Mouse (Mus musculus) cerebellum, adult 2 months (tissue): ENCODE results near the gene Tspan9. TPM values are rescaled to one million over a fixed set of nuclear protein-coding genes. Genes with fewer than 3 reads are reported as not detected.
A peak's percentile ranks its signal among the peaks of the same experiment; 100 is the strongest.

ENCODE experiments used
- DNase-seq, 2 experiments: peaks; one replicate each; pipeline ENCODE4 v3.0.0; 2021
- H3K27ac ChIP-seq: fragments of 200-500 bp; 2 replicates; pipeline ENCODE4 v1.5.1; 2012; ENCODE audit warnings: low read length, control low read depth, inconsistent platforms; ENCODE audit not compliant: insufficient read depth
- H3K27me3 ChIP-seq: fragments of 200-500 bp; 2 replicates; pipeline ENCODE4 v1.6.1; 2012; ENCODE audit warnings: inconsistent platforms, mild to moderate bottlenecking, low read length, moderate library complexity; ENCODE audit not compliant: control insufficient read depth, insufficient read depth
- H3K4me1 ChIP-seq: fragments of 200-500 bp; 2 replicates; pipeline ENCODE4 v1.6.1; 2011; ENCODE audit warnings: low read length; ENCODE audit not compliant: control insufficient read depth, insufficient read depth
- H3K4me3 ChIP-seq: fragments of 200-500 bp; replicated peaks from 2 replicates; pipeline ENCODE3; 2011; ENCODE audit warnings: mild to moderate bottlenecking, low read depth, low read length, control low read depth; ENCODE audit not compliant: insufficient read depth
- CTCF ChIP-seq: fragments of 200-500 bp; IDR thresholded peaks from 2 replicates; pipeline ENCODE4 v1.5.1; 2011; ENCODE audit warnings: low read depth, mild to moderate bottlenecking, control low read depth, low read length, moderate library complexity, borderline replicate concordance; ENCODE audit not compliant: insufficient read depth
- POLR2A ChIP-seq: fragments of 200-500 bp; IDR thresholded peaks from 2 replicates; pipeline ENCODE4 v1.6.1; 2011; ENCODE audit warnings: low read length, control low read depth, borderline replicate concordance; ENCODE audit not compliant: insufficient read depth
- WGBS: fragments of 180-500 bp; shearing (Covaris S2); methylation state at CpG from one replicate; pipeline ENCODE4 v1.1.7; 2018; 5-methylcytosine and 5-hydroxymethylcytosine counted together
- polyA plus RNA-seq: library from polyadenylated mRNA; depleted of rRNA; stranded (reverse); fragments of >200 nt; gene quantifications from 2 replicates; pipeline ENCODE4 v1.2.3, GENCODE M21; 2012

Tspan9 gene
- polyA plus RNA-seq, 1 experiment = 303 TPM

DNA sequence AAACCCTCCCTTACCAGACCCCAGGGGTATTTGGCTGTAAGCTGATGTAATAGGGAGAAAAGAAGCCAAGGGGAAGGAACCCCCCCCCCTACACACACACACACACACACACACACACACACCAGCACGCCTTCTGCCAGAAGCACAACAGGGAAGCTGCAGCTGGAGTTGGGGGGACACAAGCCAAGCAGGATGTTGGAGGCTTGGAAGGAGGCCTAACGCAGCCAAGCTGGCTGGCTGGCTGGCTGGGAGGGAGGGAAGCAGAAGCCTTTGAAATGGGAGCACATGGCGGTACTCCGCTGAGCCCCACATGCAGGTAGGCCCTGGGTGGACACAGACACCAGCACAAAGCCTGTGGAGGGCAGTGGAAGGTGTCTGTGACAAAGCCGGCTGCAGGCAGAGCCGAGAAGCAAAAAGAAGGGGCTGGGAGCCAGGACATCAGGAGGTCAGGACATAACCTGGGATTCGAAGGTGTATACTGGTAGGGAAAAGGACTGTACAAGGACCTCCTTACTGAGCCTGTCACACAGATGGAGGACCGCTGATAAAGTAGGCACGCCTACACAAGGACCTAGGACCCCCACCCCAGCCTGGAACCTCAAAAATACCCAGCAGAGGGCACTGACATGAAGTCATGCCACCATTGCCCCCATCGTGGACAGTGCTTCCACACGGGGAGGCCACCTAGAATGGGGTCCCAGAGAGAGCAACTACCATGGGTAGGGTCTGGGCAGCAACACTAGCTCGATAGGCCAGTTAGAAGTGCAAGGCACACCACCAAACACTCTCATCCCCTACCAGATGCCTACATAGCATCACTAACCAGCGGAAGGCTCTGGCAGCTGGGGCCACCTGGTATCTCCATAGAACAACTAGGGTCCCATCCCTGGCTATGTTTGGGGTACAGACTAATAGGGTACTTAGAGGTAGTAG, 53.4 kb downstream of the Tspan9 start:
- DNase-seq = peak; percentile 52 to 54
- WGBS = 62% methylated on average over 13 of the region's 13 CpGs
- Histone ChIP-seq H3K27ac (no peak overlapping the region), H3K4me1 (peaks cover 52% of the 10 kb centered on the region), H3K4me3 (no peak overlapping the region), H3K27me3 (no peaks in the 10 kb centered on the region)
- TF ChIP-seq CTCF = no peak
- no peak for TF ChIP-seq POLR2A

DNA sequence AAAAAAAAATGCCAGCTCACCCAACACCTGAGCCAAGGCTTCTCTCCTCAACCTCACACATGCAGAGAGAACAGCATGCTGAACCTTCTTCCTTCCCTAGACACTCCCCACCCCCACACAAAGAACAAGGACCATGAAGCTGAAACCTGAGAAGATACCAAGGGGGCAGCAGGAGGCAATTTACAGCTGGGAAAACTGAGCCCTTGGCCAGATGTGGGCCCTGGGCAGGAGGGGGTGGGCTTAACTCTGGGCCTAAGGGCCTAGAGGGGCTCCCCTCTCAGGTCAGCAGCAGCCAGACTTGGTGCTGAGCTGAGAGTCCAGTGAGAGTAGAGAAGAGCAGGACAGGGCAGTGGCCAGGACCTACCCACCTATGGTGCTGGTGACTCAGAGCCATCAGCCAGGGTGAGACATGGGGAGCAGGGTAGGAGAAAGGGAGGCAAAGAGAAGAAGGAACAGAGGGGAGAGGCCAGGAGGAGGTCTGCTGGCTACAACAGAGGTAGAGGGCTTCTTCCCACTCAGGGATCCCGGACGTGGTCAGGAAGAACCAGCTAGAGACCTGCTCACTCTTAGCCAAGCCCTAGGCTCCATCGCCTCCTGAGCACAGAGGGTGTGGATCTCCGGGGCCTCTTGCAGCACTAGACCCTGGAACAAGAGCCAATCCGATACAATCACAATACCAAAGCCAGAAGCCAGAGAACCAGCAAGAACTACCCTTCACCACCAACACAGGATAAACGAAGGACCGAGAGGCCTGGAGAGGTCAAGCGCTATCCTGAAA, 54.5 kb downstream of the Tspan9 start:
- 80% methylated on average over 8 of the region's 8 CpGs for WGBS
- peaks cover 43% of the 10 kb centered on the region for H3K4me1 ChIP-seq
- no peaks in the 10 kb centered on the region for H3K27me3 ChIP-seq
- no peak for TF ChIP-seq POLR2A
- no peak for TF ChIP-seq CTCF
- no peak overlapping the region for H3K27ac ChIP-seq
- H3K4me3 ChIP-seq = no peak overlapping the region
- DNase-seq = peak; percentile 30 to 47

GRCm38 (mm10) chr6:128085488-128086066, 57.8 kb downstream of the Tspan9 start:
- Histone ChIP-seq H3K27me3 (no peaks in the 10 kb centered on the region), H3K4me3 (no peak overlapping the region), H3K27ac (no peak overlapping the region), H3K4me1 (peaks cover 52% of the 10 kb centered on the region)
- WGBS = 84% methylated on average over 9 of the region's 9 CpGs
- TF ChIP-seq CTCF = no peak
- no peak for TF ChIP-seq POLR2A
- DNase-seq = no peak

GRCm38 (mm10) chr6:128083305-128083704, 60.1 kb downstream of the Tspan9 start:
- H3K4me1 ChIP-seq = peaks cover 53% of the 10 kb centered on the region
- no peaks in the 10 kb centered on the region for H3K27me3 ChIP-seq
- no peak for TF ChIP-seq POLR2A
- no peak for TF ChIP-seq CTCF
- H3K27ac ChIP-seq = peak overlapping the region; percentile 92
- WGBS = 26% methylated on average over 11 of the region's 11 CpGs
- no peak overlapping the region for H3K4me3 ChIP-seq
- DNase-seq = peak; percentile 47 to 58

GRCm38 (mm10) chr6:128081781-128082180, 61.6 kb downstream of the Tspan9 start:
- Histone ChIP-seq H3K27ac (peak overlapping the region; percentile 92), H3K27me3 (no peaks in the 10 kb centered on the region), H3K4me3 (no peak overlapping the region), H3K4me1 (peaks cover 53% of the 10 kb centered on the region)
- DNase-seq = peak; percentile 60 to 70
- 24% methylated on average over 5 of the region's 5 CpGs for WGBS
- TF ChIP-seq CTCF (no peak), POLR2A (no peak)

GRCm38 (mm10) chr6:128081293-128081692, 62.1 kb downstream of the Tspan9 start:
- DNase-seq = peak; percentile 94 to 99
- Histone ChIP-seq H3K4me3 (no peak overlapping the region), H3K27me3 (no peaks in the 10 kb centered on the region), H3K4me1 (peaks cover 56% of the 10 kb centered on the region), H3K27ac (peak overlapping the region; percentile 35)
- TF ChIP-seq CTCF (no peak), POLR2A (no peak)
- 6% methylated on average over 8 of the region's 8 CpGs for WGBS

DNA sequence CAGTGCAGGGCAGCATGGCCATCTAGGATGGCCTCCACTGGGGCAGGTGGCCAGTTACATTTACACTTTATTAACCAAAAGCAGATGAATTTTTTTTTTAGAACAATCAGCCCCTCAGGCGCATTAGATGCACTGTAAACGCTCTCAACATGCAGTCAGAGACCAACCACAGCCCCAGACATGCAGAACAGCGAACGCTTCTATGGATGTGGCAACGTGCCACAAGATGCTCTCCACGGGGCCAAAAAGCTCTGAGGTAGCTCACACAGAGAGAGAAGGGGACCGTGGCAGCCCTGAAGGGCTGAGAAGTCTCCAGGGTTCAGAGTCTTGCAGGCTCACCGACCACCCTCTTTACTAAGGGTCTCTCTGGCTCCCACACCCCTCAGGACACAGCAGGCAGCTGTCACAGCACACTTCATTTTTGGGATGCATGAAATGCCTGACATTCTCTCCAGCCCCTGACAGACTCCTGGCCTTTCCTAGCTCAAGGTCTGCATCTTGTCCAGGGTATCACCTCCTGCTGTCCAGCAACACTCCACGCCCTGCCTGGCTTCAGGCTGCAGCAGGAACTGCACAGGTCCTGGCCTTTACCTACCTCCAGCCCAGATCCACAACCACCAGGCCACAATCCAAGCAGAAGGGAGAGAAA, 63.7 kb downstream of the Tspan9 start:
- peak in 1 of 2 experiments; percentile 53 for DNase-seq
- WGBS = 10% methylated on average over 9 of the region's 9 CpGs
- TF ChIP-seq POLR2A = no peak
- peak; percentile 25; the same call in 1 of the 2 replicates for TF ChIP-seq CTCF
- Histone ChIP-seq H3K27me3 (no peaks in the 10 kb centered on the region), H3K27ac (peak overlapping the region; percentile 83), H3K4me3 (no peak overlapping the region), H3K4me1 (peaks cover 67% of the 10 kb centered on the region)
